Mouse (Mus musculus): ENCODE measurements at regions not wholly inside any gene's neighbourhood (a gene's known extent, or its start where the extent isn't known, plus 50 kb on each side); places are given as distances from the start of the nearest gene placed in this dataset.

DNA sequence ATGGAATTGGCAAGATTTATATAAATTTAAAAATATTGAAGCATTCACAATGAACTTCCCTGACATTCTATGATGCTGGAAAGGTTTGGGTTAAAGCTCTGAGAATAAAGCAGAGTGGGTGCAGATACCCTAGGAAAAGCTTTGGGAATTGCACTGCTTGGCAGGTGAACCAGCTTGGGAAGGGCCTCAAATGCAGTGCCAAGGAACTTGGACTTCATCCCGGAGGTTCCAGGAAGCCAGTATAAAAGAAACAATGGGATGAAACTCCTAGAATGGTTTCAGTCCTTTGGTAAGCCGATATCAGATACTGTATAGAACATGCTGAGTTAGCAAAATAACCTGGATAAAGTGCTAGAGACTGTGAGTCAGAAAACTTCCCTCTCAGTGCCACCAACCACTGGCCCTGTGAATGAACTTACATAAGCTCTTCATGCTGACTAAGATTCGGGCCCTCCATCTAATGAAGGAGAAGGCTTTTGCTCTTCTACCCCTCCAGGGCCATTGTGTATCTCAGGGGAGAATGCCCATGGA, 873.6 kb downstream of the Epha4 start:
- H3K4me1 ChIP-seq, result no peaks in the 10 kb centered on the region
- H3K4me3 ChIP-seq (replicated peaks), result no peak overlapping the region
- no peak for ATAC-seq (ENCODE audit: insufficient number of reproducible peaks, low FRiP score, low TSS enrichment, low read depth)
- H3K27me3 ChIP-seq, result no peaks in the 10 kb centered on the region
- WGBS, result 68% methylated on average over 3 of the region's 3 CpGs
- H3K9ac ChIP-seq, result no peak overlapping the region
- no peaks in the 10 kb centered on the region for H3K9me3 ChIP-seq (replicated peaks)
- H3K36me3 ChIP-seq, result no peaks in the 10 kb centered on the region
- no peak overlapping the region for H3K4me2 ChIP-seq (replicated peaks)
- no peak overlapping the region for H3K27ac ChIP-seq (replicated peaks)

DNA sequence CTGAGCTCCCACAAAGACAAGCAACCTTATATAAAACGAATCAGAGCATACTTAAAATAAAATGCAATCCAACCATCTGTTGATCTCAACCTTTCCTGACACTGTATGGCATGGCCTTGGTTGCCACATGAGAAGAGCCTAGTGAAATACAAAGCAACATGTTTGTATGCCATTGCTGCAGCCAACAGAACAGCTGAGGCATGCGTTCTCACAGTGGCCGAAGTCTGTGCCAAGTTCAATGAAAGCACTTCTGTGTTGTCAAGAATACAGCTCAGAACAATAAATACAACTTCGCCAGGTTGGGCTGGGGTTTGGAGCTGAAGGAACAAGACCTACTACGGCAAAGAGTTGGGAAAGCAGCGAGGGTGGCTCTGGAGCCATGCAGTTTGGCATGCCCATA, 872.2 kb downstream of the Epha4 start:
- H3K9ac ChIP-seq, result no peak overlapping the region
- H3K4me3 ChIP-seq (replicated peaks), result no peak overlapping the region
- no peaks in the 10 kb centered on the region for H3K9me3 ChIP-seq (replicated peaks)
- no peaks in the 10 kb centered on the region for H3K4me1 ChIP-seq
- H3K27me3 ChIP-seq, result no peaks in the 10 kb centered on the region
- H3K4me2 ChIP-seq (replicated peaks), result no peak overlapping the region
- 74% methylated on average over 6 of the region's 6 CpGs for WGBS
- no peak for ATAC-seq (ENCODE audit: insufficient number of reproducible peaks, low FRiP score, low TSS enrichment, low read depth)
- no peak overlapping the region for H3K27ac ChIP-seq (replicated peaks)
- H3K36me3 ChIP-seq, result no peaks in the 10 kb centered on the region

DNA sequence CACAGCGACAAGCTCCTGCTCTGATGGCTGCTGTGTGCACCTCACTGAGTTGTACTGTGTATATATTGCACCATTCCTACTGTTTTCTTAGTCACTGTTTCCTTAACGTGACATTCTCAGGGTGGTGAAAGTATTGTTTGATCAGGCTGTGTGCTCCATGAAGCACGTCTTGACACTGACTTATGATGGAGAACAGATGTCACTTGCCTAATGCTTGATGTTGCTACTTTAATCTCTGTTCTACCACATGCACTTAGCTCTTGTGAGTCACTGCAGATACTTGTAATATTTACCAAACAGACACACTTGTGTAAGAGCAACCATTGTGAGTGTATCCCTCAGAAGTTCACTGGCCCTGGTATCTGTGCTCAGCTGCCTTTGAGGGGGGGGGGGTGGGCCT, 870.0 kb downstream of the Epha4 start:
- no peaks in the 10 kb centered on the region for H3K27me3 ChIP-seq
- no peaks in the 10 kb centered on the region for H3K9me3 ChIP-seq (replicated peaks)
- H3K4me2 ChIP-seq (replicated peaks), result no peak overlapping the region
- no peak for ATAC-seq (ENCODE audit: insufficient number of reproducible peaks, low FRiP score, low TSS enrichment, low read depth)
- no peak overlapping the region for H3K27ac ChIP-seq (replicated peaks)
- no peak overlapping the region for H3K9ac ChIP-seq
- no peaks in the 10 kb centered on the region for H3K36me3 ChIP-seq
- H3K4me1 ChIP-seq, result no peaks in the 10 kb centered on the region
- no peak overlapping the region for H3K4me3 ChIP-seq (replicated peaks)
- 48% methylated on average over 3 of the region's 3 CpGs for WGBS

DNA sequence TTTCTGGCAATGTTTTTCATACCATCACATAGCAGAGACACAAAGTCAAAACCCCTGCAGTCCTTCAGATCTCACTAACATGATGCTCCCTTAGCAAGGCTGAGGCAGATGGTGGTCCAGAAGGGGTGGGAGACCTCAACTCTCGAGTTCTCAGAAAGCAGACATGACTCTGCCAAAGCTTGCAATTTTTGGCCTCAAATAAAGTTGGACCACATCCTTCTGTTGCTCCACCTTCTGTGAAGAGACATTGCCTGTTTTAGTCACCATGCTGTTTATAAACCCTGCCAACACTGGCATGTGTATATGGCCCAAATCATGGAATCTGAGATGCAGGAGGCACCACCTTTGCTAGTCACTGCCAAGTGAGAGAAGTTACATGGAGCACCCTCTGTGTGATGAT, 860.1 kb downstream of the Epha4 start:
- Histone ChIP-seq H3K4me1 (no peaks in the 10 kb centered on the region), H3K9ac (no peak overlapping the region), H3K27ac (replicated peaks) (no peak overlapping the region), H3K4me2 (replicated peaks) (no peak overlapping the region), H3K36me3 (no peaks in the 10 kb centered on the region), H3K4me3 (replicated peaks) (no peak overlapping the region), H3K27me3 (no peaks in the 10 kb centered on the region), H3K9me3 (replicated peaks) (no peaks in the 10 kb centered on the region)
- ATAC-seq (ENCODE audit: insufficient number of reproducible peaks, low FRiP score, low TSS enrichment, low read depth), result no peak
- 58% methylated on average over 1 of the region's 1 CpGs for WGBS

DNA sequence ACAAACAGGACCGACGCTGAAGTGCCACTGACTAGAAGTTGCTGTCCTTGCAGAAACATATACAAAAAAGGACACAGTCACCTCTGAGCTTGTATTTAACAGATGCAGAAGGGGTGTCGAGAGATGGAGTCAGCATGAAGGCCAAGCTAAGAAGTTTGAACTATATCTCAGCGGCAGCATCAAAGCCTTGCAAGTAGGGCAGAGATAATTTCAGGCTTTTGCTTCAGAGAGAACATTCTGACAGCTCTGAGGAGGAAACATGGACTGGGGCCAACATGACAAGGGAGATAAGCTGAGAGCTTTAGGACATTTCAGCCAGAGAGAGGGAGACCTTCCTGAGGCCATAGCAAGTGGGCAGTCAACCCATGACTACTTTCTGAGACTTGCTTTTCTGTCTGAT, 856.7 kb downstream of the Epha4 start:
- no peak overlapping the region for H3K4me2 ChIP-seq (replicated peaks)
- no peaks in the 10 kb centered on the region for H3K4me1 ChIP-seq
- H3K27ac ChIP-seq (replicated peaks), result no peak overlapping the region
- no peaks in the 10 kb centered on the region for H3K27me3 ChIP-seq
- H3K36me3 ChIP-seq, result no peaks in the 10 kb centered on the region
- no peaks in the 10 kb centered on the region for H3K9me3 ChIP-seq (replicated peaks)
- 77% methylated on average over 4 of the region's 4 CpGs for WGBS
- H3K9ac ChIP-seq, result no peak overlapping the region
- no peak for ATAC-seq (ENCODE audit: insufficient number of reproducible peaks, low FRiP score, low TSS enrichment, low read depth)
- H3K4me3 ChIP-seq (replicated peaks), result no peak overlapping the region

DNA sequence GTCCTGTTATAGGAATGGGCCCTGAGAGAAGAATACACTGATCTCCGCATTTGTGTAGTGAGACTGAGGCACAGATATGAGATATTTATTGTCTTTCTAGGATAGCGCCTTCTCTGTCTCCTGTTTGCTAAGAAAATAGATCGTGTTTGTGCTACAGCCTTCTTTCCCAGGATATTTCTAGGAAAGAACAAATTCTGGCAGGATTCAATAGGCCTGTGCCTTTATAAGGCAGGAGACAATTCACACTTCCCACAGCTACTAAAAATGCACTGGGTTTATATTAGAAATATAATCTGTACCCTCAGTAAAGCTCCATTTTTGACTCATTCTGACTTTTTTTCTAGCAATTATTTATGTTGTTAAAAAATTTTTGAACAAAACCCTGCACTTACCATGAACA, 854.7 kb downstream of the Epha4 start:
- no peak overlapping the region for H3K4me3 ChIP-seq (replicated peaks)
- 94% methylated on average over 3 of the region's 3 CpGs for WGBS
- H3K27ac ChIP-seq (replicated peaks), result no peak overlapping the region
- no peaks in the 10 kb centered on the region for H3K4me1 ChIP-seq
- no peak overlapping the region for H3K4me2 ChIP-seq (replicated peaks)
- no peaks in the 10 kb centered on the region for H3K36me3 ChIP-seq
- no peak for ATAC-seq (ENCODE audit: insufficient number of reproducible peaks, low FRiP score, low TSS enrichment, low read depth)
- no peaks in the 10 kb centered on the region for H3K27me3 ChIP-seq
- no peaks in the 10 kb centered on the region for H3K9me3 ChIP-seq (replicated peaks)
- no peak overlapping the region for H3K9ac ChIP-seq

DNA sequence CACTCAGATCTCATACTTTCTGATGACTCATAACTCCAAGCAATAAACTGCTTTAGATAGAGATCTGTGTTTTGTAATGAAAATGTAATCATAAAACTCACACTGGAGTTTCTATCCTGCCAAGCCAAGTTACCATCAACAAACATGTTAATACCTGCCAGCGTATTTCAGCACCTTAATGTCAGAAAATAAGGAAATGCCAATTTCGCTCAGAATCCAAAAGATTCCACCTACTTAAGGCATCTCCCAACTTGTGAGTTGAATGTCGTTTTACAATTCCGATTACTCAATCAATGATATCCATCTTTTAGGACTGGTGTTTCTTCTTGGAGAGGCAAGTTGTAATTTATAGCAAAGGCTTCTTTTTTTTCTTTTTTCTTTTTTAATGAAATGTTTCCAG, 850.5 kb downstream of the Epha4 start:
- Histone ChIP-seq H3K4me3 (replicated peaks) (no peak overlapping the region), H3K27me3 (no peaks in the 10 kb centered on the region), H3K4me2 (replicated peaks) (no peak overlapping the region), H3K4me1 (no peaks in the 10 kb centered on the region), H3K36me3 (no peaks in the 10 kb centered on the region), H3K9me3 (replicated peaks) (no peaks in the 10 kb centered on the region), H3K9ac (no peak overlapping the region), H3K27ac (replicated peaks) (no peak overlapping the region; the same call in 1 of the 2 replicates)
- WGBS, result 64% methylated on average over 4 of the region's 4 CpGs
- no peak for ATAC-seq (ENCODE audit: insufficient number of reproducible peaks, low FRiP score, low TSS enrichment, low read depth)

DNA sequence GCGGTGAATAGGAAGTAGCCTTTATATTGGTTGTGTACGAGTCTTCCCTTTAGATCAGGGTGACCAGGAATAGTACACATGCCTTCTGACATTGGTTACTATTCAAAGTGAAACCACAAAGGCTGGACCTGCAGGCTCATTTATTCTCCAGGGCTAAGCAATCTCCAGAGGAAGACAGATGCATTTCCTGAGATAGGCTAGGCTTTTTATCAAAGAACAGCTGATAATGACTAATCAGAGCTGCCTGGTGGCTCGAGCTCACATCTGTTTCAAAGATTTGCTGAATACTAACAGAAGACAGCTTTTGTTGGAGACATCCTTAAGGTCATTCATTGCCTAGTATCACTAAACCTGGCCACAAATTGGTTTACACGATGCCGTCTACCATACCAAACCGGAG, 838.1 kb downstream of the Epha4 start:
- H3K4me2 ChIP-seq (replicated peaks), result no peak overlapping the region
- ATAC-seq (ENCODE audit: insufficient number of reproducible peaks, low FRiP score, low TSS enrichment, low read depth), result no peak
- no peak overlapping the region for H3K27ac ChIP-seq (replicated peaks)
- H3K4me3 ChIP-seq (replicated peaks), result no peak overlapping the region
- no peaks in the 10 kb centered on the region for H3K9me3 ChIP-seq (replicated peaks)
- 53% methylated on average over 6 of the region's 6 CpGs for WGBS
- H3K9ac ChIP-seq, result no peak overlapping the region
- no peaks in the 10 kb centered on the region for H3K4me1 ChIP-seq
- no peaks in the 10 kb centered on the region for H3K27me3 ChIP-seq
- no peaks in the 10 kb centered on the region for H3K36me3 ChIP-seq

DNA sequence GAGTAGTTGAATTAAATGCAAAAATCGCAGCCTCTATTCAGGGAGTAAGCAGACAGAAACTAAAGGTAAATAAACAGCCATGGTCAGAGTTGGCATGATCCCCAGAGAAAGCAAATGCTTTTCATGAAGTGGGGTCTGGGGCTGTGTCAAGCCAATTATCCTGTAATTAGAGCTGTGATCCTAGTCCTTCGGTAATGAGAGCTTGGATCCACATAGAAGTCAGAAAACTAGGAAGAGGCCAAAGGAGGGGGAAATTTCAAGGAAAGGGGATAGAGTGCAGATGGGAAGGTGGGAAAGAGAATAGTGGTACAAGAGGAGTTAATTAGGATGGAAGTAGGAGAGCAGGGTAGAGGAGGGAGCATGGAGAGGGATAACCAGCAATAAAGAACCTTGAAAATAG, 809.3 kb downstream of the Epha4 start:
- H3K27ac ChIP-seq (replicated peaks), result no peak overlapping the region
- ATAC-seq (ENCODE audit: insufficient number of reproducible peaks, low FRiP score, low TSS enrichment, low read depth), result no peak
- no peak overlapping the region for H3K4me2 ChIP-seq (replicated peaks)
- no peaks in the 10 kb centered on the region for H3K27me3 ChIP-seq
- no peak overlapping the region for H3K9ac ChIP-seq
- 45% methylated on average over 2 of the region's 2 CpGs for WGBS
- H3K9me3 ChIP-seq (replicated peaks), result no peaks in the 10 kb centered on the region
- no peaks in the 10 kb centered on the region for H3K4me1 ChIP-seq
- no peaks in the 10 kb centered on the region for H3K36me3 ChIP-seq
- H3K4me3 ChIP-seq (replicated peaks), result no peak overlapping the region

DNA sequence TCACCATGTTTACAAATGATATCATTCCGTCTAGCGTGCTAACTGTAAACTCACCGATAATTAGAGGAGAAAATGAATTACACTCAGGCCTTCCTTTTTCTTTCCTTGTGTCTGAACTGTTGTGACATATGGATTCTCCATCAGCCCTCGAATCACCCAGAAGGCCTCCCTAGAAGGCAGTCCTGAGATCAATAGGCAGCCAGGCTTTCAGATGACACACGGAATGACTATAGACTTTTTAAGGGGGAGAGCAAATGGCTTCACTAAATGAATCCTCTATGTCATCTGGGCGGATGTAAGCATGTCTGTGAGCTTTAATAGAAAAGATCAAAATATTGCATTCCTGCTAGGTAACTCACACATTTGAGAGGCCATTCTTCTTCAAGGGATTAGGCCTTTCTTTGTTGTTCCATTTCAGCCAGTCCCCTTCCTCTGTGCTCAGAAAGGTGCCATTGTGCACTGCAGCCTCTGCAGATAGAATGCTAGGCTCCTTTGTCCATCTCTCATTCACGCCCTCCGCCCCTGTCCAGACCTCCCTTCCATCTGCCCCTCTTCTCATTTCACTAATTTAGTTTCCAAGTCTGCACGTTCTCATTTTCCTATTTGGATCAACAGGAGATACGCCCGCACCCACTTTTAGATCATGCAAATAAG, 797.1 kb downstream of the Epha4 start:
- H3K4me1 ChIP-seq, result no peaks in the 10 kb centered on the region
- WGBS, result 60% methylated on average over 11 of the region's 11 CpGs

DNA sequence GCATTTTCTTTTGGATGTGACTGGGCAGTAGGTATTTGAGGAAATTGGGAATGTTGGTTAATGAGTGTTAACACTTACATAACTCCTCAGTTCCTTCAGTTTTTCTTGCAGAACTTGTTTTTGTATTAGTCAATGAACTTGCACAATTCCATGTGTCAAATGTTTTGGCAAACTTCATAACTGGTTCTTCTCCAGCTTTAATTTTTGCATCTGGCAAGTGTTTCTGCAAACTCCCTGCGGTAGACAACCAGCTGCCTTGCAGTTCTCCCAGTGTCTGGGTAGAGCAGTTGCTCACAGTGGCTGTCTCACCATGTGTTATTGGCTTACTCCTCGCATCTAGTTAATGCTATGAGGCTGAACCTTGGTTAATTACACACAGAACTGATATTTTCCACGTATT, 790.4 kb downstream of the Epha4 start:
- no peak for ATAC-seq (ENCODE audit: insufficient number of reproducible peaks, low FRiP score, low TSS enrichment, low read depth)
- H3K27ac ChIP-seq (replicated peaks), result no peak overlapping the region
- H3K27me3 ChIP-seq, result no peaks in the 10 kb centered on the region
- H3K36me3 ChIP-seq, result no peaks in the 10 kb centered on the region
- no peaks in the 10 kb centered on the region for H3K9me3 ChIP-seq (replicated peaks)
- H3K4me2 ChIP-seq (replicated peaks), result no peak overlapping the region
- no peak overlapping the region for H3K9ac ChIP-seq
- WGBS, result 35% methylated on average over 3 of the region's 3 CpGs
- no peak overlapping the region for H3K4me3 ChIP-seq (replicated peaks)
- H3K4me1 ChIP-seq, result no peaks in the 10 kb centered on the region

More for the DNA sequence above, 797.1 kb downstream of the Epha4 start:
- ATAC-seq (ENCODE audit: insufficient number of reproducible peaks, low FRiP score, low TSS enrichment, low read depth), result no peak
- H3K27me3 ChIP-seq, result no peaks in the 10 kb centered on the region
- no peak overlapping the region for H3K4me2 ChIP-seq (replicated peaks)
- no peak overlapping the region for H3K27ac ChIP-seq (replicated peaks)
- no peaks in the 10 kb centered on the region for H3K36me3 ChIP-seq
- no peaks in the 10 kb centered on the region for H3K9me3 ChIP-seq (replicated peaks)
- H3K9ac ChIP-seq, result no peak overlapping the region
- H3K4me3 ChIP-seq (replicated peaks), result no peak overlapping the region

DNA sequence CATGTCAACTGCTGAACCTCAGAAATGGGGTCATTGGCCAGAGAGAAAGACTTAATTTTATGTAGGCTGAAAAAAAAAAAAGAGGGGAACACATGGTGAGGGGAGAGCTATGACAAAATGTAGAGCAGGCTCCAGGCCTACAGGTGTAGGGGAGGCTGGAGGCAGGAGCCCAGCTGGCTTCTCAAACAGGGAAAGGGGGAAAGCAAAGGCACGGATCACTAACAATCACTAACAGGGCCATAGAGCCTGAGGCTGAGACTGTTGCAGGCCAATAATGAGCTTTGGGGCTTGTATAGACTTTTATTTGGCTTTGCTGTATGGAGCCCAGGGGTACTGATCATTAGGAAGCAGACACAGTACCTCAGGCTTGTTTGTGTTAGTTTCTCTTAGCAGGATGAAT, 777.9 kb downstream of the Epha4 start:
- no peak overlapping the region for H3K27ac ChIP-seq (replicated peaks)
- H3K4me3 ChIP-seq (replicated peaks), result no peak overlapping the region
- no peak overlapping the region for H3K4me2 ChIP-seq (replicated peaks)
- no peak overlapping the region for H3K9ac ChIP-seq
- H3K36me3 ChIP-seq, result no peaks in the 10 kb centered on the region
- no peaks in the 10 kb centered on the region for H3K4me1 ChIP-seq
- no peak for ATAC-seq (ENCODE audit: insufficient number of reproducible peaks, low FRiP score, low TSS enrichment, low read depth)
- H3K9me3 ChIP-seq (replicated peaks), result no peaks in the 10 kb centered on the region
- WGBS, result 75% methylated on average over 1 of the region's 1 CpGs
- no peaks in the 10 kb centered on the region for H3K27me3 ChIP-seq
